Mouse (Mus musculus) left cerebral cortex, adult 8-10 months (tissue): Measurements from ENCODE around the gene Polr2m. TPM values are rescaled to one million over a fixed set of nuclear protein-coding genes. Genes with fewer than 3 reads are reported as not detected.
"Not testable (repeated sequence)": the region's sequence is repeated elsewhere in the genome, so short reads cannot be mapped to it uniquely, and the experiment has no call there.

Source experiments
- DNase-seq, 2 experiments: peaks; one replicate each; pipeline ENCODE4 v3.0.0; 2022; ENCODE audit warnings: low spot score in 2 of 2
- total RNA-seq, 4 experiments: library from RNA; stranded (reverse); gene quantifications; 2 replicates each; pipeline ENCODE4 v1.2.4; 2022

The Polr2m gene
- total RNA-seq, result 100 to 1,000 TPM; 182 to 212 (median 198) TPM

DNA sequence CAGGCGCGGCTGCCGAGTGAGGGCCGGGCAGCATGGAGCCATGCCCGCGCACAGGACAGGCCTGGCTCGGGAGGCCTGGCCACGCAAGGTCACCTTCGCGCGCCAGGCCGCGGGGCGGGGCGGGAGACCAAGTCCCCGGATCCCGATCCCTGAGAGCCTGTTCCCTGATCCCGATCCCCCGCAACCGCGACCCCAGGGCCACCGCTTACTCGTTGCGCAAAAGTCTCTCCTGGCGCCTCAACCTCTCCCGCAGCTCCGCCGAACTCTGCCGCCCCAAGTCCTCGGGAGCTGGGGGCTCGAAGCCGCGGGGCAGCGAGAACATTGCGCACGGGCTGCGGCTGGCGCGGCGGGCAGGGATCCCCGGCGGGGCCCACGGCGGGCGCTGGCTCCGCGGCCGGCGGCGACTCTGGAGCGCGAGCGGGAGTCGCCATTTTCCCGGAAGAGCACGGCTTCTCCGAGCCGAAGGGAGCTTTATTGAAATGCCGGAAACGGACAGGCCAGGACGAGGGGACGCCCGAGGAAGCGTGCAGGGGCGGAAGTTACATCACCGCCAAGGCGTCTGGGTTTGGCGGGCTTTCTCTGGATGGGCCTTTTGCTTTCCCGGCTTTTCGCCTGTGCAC lies at the start of gene Polr2m:
Gene Polr2m, minus strand, starts transcription at position 461 of the 620 bp plus-strand sequence.
- DNase-seq, result peak; percentile 87

DNA sequence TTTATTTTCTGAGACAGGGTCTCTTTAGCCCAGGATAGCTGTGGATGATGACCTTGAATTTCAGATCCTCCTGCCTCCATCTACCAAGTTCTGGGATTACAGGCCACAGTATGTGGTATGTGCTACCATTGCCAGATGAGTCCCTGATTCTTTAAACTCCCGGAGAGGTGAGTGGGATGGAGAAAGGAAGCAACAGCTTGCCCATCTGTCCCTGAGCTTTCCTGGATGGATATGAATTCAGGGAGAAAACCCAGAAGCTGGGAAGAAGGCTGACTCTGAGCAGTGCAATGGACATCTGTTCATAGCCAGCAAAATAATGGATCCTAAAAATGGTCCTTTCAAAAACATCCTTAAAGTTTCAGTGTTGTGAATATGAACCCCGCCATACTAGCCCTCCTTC lies 49.3 kb upstream of the Polr2m start:
- peak in 1 of 2 experiments; percentile 32 for DNase-seq

DNA sequence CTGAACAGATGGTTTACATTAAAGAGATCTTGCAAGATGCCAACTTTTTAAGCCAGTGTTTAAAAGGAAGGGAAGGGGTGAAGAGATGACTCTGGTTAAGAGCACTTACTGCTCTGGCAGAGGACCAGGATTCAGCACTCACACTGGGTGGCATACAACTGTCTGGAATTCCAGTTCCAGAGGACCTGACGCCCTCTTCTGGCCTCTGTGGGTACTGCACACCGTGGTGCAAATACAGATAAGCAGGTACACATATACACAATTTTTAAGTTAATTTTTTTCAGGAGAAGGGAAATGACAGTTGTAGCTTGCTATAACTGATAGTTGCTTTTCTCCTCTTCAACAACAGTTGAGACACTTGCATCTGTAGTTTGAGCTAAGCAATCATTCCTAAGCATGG lies 44.2 kb upstream of the Polr2m start:
- no peak for DNase-seq

DNA sequence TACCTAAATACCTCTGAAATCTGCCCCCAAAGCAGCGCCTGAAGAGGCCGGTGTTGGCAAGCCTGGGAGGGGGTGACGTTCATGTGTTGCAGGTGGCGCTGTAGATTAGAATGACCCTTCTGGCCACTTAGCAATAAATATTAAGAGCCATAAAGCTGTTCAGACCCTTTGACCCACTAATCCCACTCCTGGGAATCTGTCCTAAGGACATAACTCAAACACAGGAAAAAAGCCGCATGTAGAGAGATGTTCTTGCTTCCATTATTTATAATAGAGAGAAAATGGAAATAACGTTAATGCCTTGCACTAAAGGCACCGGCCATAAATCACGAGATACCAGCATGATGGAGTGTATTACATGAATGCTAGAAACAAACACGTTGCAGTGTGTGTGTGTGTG lies 41.7 kb upstream of the Polr2m start:
- DNase-seq, result no peak

DNA sequence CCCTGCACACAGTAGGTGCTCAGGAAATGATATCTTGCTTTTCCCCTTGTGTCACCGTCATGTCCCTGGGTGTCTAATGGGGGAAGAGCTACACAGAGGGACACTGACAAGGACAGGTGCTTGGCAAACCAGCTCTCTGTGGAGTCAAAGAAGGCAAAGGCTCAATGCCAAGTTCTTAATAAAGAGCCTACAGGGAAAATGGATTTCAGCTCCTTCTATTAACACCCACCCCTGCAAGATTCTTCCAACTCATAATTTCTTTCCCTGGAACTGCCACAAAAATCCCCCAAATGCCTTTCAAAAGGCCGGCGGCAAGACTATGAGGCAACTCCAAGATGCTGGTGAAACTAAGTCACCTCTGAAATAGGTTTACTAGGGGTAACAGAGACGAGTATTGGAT lies 38.2 kb upstream of the Polr2m start:
- no peak for DNase-seq

DNA sequence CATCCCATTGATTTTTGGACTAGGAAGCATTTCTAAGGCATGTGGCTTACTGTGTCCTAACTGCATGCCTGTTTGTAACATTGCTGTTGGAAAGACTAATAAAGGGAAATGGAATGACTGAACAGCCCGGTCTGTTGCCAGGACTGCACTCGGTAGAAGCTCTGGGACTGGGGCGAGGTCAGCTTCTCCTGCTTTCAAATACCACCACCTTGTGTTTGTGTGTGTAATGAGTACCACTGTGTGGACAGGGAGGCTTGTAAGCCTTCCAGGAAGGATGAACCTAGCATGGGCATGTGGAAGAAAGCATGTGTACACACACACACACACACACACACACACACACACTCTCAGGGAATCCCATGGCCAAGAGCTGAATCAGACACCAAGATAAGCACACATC lies 34.1 kb upstream of the Polr2m start:
- no peak for DNase-seq

DNA sequence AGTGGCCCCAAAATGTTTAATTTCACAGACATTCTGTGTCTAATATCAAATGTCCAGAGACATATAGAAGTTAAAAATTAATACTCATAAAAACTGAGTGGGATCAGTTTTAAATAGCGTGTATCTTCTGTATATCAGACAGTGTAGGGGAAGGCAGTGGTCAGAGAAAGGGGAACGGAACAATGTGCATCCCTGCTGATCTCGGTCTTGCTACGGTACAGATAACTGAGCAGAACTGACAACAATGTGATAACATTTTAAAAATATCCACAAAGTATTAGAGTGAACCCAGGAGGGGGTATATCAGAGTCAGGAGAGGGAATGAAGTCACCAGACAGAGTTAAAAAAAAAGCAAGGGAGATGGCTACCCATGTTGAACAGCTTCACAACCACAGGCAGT lies 31.8 kb upstream of the Polr2m start:
- no peak for DNase-seq

DNA sequence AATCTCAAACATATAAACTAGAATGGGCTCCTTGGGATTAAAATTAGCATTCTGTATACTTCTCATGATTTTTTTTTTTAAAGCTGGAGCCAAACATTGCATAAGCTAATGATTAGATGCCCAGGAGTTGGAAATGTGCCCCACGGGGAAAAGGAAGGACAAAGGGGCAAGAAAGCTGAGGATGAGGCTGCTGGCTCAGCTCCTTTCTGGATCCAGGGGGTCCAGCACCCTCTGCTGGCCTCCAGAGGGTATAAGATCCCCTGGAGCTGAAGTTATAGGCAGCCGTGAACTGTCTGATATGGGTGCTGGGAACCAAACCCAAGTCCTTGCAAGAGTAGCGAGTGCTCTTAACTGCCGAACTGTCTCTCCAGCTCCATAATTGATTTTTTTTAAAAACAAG lies 30.1 kb upstream of the Polr2m start:
- DNase-seq, result no peak

DNA sequence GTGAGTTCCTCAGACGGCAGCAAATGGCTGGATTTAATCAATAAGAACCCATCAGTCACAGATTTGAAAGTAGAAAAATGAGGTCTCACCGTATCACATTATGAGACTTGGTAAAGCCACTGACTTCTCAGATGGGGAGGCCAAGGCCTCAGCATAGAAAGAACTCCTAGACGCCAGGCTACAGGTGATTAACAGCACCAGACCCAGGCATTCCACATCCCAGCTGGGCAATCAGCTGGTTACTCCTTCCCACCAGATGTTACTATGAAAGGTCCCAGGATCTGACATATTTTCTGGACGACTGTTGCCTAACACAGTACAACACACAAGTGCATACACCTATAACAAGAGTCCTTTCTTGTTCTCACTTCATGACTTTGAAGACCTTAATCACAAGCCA lies 27.8 kb upstream of the Polr2m start:
- DNase-seq, result no peak

DNA sequence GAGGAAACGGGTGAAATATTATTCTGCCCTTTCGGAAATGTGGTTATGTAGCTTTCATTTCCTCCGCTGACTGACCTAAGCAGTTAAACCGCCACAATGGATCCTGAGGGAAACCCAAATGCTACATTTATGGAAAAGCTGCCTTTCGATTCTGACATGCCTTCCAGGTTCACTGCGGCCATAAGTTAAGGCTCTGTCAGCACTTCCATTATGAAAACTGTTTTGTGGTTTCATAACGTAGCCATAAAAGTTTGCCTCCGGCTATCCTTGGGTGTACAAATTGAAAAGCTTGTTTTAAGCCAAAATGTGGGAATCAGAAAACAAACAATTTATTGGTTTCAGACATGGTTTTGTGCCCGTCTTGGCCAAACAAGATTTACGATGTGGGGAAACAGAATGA lies 27.2 kb upstream of the Polr2m start:
- DNase-seq, result no peak

DNA sequence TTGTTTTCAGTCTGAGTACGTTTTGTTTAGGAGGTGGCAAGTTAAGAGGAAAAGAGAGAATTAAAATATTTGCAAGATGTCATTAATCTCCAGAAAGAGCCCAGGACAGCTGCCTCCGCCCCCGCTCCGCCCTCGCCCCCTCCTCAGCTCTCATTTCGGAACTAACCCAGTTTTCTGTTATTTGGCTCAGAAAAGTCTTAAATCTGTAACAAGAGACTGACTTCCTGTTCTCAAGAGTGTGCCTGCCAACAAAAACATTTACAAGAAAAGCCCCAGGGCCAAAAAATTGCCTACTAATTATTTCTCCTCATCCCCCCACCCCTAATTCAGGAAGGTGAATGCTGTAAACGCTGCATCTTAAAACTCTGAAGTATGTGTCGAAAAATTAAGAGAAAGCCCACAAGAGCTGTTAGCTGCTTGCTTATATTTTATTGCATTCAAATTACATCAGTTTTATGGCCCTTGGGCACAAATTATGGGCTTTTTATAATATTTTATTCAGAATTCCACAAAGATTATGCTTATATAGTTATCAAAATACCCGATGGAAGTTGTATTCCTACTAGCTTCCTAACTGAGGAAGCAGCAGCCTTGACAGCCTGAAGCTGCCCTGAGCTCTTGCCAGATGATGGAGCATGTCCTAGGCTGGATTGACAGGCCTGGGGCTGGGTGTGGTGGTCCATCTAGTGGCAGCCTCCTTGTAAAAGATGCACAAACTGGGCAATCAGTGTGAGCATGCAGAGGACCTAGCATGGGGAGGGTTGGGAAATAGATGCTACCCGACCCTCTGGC lies 12.9 kb upstream of the Polr2m start:
- DNase-seq, result no peak

DNA sequence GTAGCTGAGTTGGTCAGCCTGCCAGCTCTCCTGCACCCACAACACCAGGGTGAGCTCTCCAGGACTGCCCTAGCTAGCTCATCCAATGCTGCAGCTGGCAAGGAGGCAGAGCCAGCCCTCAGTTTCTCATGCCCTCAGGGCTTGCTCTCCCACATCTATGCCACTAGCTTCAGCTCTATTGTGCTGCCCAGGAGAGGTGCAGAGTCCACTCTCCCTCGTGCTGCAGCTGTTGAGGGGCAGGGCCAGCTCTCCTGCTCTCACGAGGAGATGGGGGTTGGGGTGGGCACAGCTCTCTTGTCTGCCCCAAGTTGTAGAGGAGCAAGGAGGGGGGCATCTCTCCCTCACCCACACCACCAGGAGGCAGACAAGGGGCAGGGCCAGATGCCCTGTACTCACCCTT lies 10.9 kb upstream of the Polr2m start:
- DNase-seq, result no peak

DNA sequence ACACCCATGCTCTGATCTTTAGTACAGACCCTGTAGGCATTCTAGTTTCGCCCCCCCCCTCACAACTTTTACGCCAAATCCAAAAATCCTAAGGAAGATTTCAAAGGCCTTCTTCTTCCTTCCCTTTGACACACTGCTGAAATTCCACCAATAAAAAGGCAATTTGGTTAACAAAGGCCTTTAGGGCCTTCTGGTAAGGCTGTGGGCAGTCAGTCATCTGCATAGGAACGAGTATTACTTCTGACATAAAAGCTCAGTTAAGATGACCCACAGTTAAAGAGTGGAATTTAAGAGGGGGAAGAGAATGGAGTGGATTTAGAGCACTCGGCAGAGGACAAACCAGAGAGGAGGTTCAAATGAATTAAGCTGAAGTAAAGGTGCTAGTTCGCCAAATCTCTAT lies 8.0 kb upstream of the Polr2m start:
- no peak for DNase-seq

DNA sequence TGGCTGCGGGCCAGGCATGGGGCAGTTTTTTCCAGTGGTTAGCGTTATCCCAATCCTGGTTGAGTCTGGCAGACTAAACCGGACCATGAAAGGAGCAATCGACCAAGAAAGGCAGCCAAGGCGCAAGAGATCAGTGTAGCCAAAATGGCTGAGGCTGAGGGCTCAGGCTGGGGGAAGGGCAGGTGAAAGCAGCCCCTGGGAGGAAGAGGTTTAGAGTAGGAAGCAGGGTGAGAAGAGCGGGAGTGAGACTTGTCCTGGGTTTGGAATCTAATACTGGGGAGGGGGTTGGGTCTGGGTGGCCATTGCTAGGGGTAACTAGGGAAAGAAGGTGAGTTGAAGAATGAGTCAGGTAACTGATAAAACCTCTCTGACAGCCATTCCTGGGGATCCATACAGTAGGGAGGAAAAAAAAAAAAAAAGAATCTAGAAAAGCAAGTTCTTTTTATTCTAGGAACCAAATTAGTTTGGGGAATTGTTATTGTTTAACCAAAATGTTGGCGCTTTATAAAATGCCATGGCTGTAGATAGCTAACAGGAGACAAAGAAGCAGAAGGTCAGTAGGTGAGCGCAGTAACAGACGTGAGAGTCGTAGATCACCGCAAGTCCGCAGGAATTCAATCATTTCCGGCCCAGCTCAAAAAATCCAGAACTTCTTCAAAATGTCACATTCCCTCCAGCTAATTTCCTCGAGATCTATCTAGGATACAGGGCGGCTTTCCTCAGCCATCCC lies 6.7 kb upstream of the Polr2m start:
- no peak for DNase-seq

DNA sequence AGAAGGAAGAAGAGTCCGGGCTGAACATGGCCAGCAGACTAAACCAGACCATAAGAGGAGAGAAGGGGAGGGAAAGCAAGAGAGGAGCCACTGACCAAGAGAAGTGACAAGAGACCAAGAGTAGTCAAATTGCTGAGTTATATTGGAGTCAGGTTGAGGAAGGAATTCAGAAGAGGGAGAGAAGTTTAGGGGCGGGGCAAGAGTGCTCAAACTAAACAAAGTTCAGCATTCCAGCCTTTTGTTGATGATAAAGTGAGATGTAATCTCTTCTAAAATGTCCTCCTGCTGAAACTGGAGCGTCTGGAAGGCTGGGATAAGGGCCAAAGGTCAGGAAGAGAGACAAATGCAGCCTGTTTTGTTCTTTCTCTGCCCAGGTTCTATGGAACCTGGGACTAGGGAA lies 4.3 kb upstream of the Polr2m start:
- no peak for DNase-seq

DNA sequence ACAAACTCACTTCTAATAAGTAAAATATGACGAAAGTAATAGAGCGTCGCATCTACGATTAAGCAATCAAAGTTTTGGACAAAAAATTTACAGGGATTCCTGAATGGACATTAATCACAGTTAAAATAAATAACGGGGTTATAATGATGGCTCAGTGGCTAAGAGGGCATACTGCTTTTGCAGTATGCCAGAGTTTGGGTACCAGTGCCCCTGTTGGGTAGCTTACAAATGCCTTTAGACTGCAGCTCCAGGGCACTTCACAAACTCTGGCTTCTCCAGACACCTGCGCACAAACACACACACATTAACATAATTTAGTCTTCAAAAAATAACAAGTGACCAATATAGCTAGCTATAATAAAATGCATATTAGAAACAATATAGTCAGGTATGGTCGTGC lies 392 bp upstream of the Polr2m start:
- no peak for DNase-seq

DNA sequence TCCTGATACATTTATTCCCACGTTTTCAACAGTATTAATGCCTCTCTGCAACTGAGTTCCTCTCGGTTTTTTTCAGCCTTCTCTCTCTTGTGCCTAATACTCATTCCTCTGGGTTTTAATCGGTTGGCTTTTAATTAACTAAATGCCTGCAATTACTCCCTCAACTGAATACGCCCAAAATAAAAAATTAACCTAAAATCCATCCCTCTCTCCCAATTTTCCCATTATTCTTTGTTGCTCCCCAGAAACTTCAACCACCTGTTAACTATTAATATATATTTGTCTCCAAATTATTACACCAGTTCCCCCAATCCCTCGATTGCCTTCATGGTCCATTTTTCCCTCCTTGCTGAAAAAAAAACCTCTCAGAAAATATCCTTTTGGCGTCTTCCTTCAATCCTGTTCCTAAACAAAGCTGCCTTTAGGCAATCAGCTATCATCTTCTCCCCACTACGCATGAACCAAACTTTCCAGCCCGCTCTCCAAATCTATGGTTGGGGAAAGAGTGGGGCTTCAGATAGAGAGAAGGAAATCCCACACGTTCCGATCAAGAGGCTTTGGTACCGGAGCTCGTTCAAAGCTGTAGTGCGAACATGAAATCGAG lies 762 bp downstream of the Polr2m start:
- no peak for DNase-seq

DNA sequence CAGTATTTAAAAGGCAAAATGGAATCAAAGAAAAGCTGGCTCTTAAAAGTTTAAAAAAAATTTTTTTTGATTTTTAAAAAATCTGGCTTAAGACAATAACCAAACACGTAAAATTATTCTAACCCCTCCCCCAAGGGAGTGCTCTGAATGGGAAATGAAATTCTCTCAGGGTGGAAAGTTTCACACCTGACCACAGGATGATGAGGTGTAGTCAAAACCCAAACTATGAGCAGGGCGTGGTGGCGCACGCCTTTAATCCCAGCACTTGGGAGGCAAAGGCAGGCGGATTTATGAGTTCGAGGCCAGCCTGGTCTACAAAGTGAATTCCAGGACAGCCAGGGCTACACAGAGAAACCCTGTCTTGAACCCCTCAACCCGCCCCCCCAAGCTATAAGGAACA lies 1.9 kb downstream of the Polr2m start:
- DNase-seq, result not testable (repeated sequence)

DNA sequence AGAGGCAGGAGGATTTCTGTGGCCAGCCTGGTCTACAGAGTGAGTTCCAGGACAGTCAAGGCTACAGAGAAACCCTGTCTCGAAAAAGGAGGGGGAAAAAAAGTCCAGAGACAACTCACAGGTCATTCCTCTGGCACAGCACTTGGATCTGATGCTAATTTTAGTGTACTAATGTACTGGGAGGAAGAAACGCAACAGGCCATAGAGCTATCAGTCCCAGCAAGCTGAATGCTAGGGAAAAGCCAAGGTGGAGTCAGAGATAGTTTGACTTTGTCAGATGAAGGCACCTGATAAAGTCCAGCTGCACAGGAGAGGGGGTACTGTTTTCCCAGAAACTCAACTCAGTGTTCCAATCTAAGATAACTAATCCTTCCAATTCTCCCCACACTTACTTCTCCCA lies 5.4 kb downstream of the Polr2m start:
- no peak for DNase-seq

DNA sequence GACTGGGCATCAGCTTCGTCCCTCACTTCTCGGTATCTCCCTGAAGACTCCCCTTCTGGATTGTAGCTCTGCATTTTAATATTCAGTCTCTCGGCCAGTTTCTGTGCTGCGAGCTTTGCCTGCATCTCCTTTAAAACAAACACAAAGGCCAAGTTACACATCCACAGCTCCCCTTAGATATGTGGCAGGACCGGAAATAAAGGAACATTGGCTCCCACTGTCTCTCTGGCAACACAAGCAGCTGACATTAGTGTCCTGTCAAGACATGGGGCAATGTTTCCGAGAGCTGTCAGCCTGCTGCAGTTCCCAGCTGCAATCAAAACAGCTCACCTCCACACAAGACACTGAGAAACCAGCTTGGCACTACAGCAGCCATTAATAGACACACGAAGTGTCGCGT lies 6.3 kb downstream of the Polr2m start:
- no peak for DNase-seq

DNA sequence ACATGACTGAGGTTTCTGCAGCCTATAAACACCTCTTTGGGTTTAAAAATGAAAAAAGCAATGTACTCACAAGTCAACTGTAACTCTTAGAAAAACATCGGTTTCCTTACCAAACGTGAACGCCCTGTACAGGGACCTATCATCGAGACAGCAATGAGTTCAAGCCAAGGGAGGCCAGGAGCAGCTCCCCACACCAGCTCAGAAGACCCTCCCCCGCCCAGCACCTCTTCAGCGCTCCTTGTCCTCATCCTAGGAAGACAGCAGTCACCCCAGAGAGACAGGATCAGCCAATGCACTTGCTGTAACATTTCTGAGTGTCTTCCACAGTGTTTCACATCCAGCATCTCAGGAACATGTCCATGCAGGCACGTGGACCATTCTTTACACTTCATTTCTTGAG lies 7.1 kb downstream of the Polr2m start:
- no peak for DNase-seq

DNA sequence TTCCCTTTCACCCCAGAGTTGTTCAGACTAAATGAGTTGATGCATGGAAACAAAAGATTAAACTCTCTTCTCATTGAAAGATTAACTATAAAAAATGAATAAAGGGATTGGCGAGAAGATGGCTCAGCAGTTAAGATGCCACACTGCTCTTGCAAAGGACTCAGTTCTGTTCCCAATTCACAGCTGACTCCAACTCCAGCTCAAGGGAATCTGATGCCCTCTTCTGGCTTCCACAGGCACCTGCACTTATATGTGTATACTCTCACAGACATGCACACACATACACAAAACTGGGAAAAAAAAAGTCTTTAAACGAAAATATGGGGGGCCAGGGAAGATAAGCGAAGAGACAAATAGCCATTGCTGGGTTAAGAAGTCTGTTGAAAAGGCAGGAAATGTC lies 9.1 kb downstream of the Polr2m start:
- DNase-seq, result no peak
